ENCODE assay signal across 7 mouse cellular contexts in the genomic region with DNA sequence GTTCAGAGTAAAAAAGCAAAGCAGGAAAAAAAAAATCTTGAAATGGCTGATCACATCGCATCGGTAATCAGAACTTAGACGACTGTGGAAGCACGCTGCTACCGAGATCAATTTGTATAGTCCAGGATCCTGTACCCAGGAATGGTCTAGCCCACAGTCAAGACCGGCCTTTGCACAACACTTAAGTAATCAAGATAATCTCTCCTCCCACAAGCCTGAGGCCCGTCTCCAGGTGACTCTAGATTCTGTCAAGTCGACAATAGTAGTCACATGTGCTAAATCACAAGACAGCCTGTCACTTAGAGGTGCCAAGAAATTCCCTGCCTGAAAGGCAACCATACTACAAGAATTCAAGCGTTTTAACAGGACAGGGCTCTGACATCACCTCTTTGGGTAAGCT. TPM values are rescaled to one million over a fixed set of nuclear protein-coding genes. Genes with fewer than 3 reads are reported as not detected.
DNase-seq lines count a peak whose midpoint lies in the region; ATAC-seq lines count a peak whose summit lies in the region.

A gene (minus strand): TSS at position 159 of the 400 bp plus-strand sequence.

- H3K36me3 ChIP-seq in lung, embryonic 15.5 days, result no peaks in the 10 kb centered on the region
- H3K36me3 ChIP-seq in forebrain, embryonic 10.5 days (replicated peaks), result no peaks in the 10 kb centered on the region
- H3K36me3 ChIP-seq in neural tube, embryonic 12.5 days, result no peaks in the 10 kb centered on the region

- H3K9ac ChIP-seq in lung, embryonic 15.5 days, result peak within 1 kb of the TSS; percentile 17; the same call in 1 of the 2 replicates
- H3K9ac ChIP-seq in neural tube, embryonic 12.5 days, result peak within 1 kb of the TSS; percentile 61

- H3K27me3 ChIP-seq in lung, embryonic 15.5 days, result peaks cover 24% of the 10 kb centered on the region
- peaks cover 54% of the 10 kb centered on the region for H3K27me3 ChIP-seq in forebrain, embryonic 10.5 days (ENCODE audit: poor library complexity, severe bottlenecking)
- H3K27me3 ChIP-seq in neural tube, embryonic 12.5 days (replicated peaks), result peaks cover 10% of the 10 kb centered on the region

- 36% methylated on average over 9 of the region's 9 CpGs for WGBS in lung, embryonic 15.5 days
- WGBS in forebrain, embryonic 10.5 days, result 58% methylated on average over 9 of the region's 9 CpGs
- WGBS in neural tube, embryonic 12.5 days, result 56% methylated on average over 9 of the region's 9 CpGs

- peak within 1 kb of the TSS; percentile 85 for H3K4me2 ChIP-seq in lung, embryonic 15.5 days
- H3K4me2 ChIP-seq in neural tube, embryonic 12.5 days (replicated peaks), result peak within 1 kb of the TSS; percentile 80

- peak within 1 kb of the TSS; percentile 40 for H3K4me3 ChIP-seq in lung, embryonic 15.5 days
- H3K4me3 ChIP-seq in forebrain, embryonic 10.5 days, result peak within 1 kb of the TSS; percentile 64
- H3K4me3 ChIP-seq in neural tube, embryonic 12.5 days, result peak within 1 kb of the TSS; percentile 41

- no peak for ATAC-seq in lung, embryonic 15.5 days (ENCODE audit: borderline replicate concordance, extremely low read depth, low FRiP score, low TSS enrichment)
- ATAC-seq in neural tube, embryonic 12.5 days (ENCODE audit: low FRiP score, low read depth), result no peak

- peaks cover 8% of the 10 kb centered on the region for H3K4me1 ChIP-seq in lung, embryonic 15.5 days
- H3K4me1 ChIP-seq in forebrain, embryonic 10.5 days, result peaks cover 12% of the 10 kb centered on the region
- peaks cover 10% of the 10 kb centered on the region for H3K4me1 ChIP-seq in neural tube, embryonic 12.5 days

- no peaks in the 10 kb centered on the region for H3K9me3 ChIP-seq in lung, embryonic 15.5 days
- no peaks in the 10 kb centered on the region; the same call in 1 of the 2 replicates for H3K9me3 ChIP-seq in forebrain, embryonic 10.5 days
- no peaks in the 10 kb centered on the region for H3K9me3 ChIP-seq in neural tube, embryonic 12.5 days

- H3K27ac ChIP-seq in lung, embryonic 15.5 days, result no peak within 1 kb of the TSS
- peak within 1 kb of the TSS; percentile 73 for H3K27ac ChIP-seq in forebrain, embryonic 10.5 days
- H3K27ac ChIP-seq in neural tube, embryonic 12.5 days, result no peak within 1 kb of the TSS

- DNase-seq in lung, postnatal 4 days, result no peak
- DNase-seq in forebrain, embryonic 10.5 days (ENCODE audit: extremely low spot score, low spot score), result no peak
- DNase-seq in layer of hippocampus, postnatal 25 days (ENCODE audit: extremely low spot score in 1 of 2, low spot score in 1 of 2), result no peak
- no peak for DNase-seq in adrenal gland, postnatal 10 days
- DNase-seq in spleen, postnatal 10 days (ENCODE audit: low spot score in 2 of 2), result no peak

RNA-seq across cellular contexts. Expression of the gene that starts here (rescaled TPM):
- 0.19 and 0.36 TPM in 2 replicates for polyA plus RNA-seq in lung, embryonic 15.5 days (2015; fragmentation: Nextera tagmentation; extraction: Ambion mirVana)
- 0.02 and 0.05 TPM in 2 replicates for polyA plus RNA-seq in forebrain, embryonic 10.5 days (2016; fragmentation: Nextera tagmentation; extraction: Ambion mirVana)
- 100 to 1,000 TPM; 155 to 160 TPM for total RNA-seq in layer of hippocampus, postnatal 25 days (2021)
- polyA plus RNA-seq in neural tube, embryonic 12.5 days (2016; fragmentation: Nextera tagmentation; extraction: Ambion mirVana), result 0.84 and 1.1 TPM in 2 replicates
- total RNA-seq in adrenal gland, postnatal 10 days (2021), result 1 to 10 TPM; 4.3 to 5.0 TPM

Comparison
In these comparisons a context has a peak if more than half of its experiments do, and no peak if none do; other contexts are left out.
1. RNA of the gene that starts here (total RNA-seq): 155 to 160 TPM in layer of hippocampus, postnatal 25 days; 4.3 to 5.0 TPM in adrenal gland, postnatal 10 days; every median in the first group is over 10 times any median in the second.
2. Peak in every context shown above with its lines, with median percentiles within 50 percentile points of each other: H3K4me3 ChIP-seq.